Mouse (Mus musculus): ENCODE results near the gene Tnks1bp1. TPM values are rescaled to one million over a fixed set of nuclear protein-coding genes. Genes with fewer than 3 reads are reported as not detected.

Tnks1bp1 gene
- total and polyA plus RNA-seq, 3 experiments: 1.5 to 7.5 (median 3.9) TPM

DNA sequence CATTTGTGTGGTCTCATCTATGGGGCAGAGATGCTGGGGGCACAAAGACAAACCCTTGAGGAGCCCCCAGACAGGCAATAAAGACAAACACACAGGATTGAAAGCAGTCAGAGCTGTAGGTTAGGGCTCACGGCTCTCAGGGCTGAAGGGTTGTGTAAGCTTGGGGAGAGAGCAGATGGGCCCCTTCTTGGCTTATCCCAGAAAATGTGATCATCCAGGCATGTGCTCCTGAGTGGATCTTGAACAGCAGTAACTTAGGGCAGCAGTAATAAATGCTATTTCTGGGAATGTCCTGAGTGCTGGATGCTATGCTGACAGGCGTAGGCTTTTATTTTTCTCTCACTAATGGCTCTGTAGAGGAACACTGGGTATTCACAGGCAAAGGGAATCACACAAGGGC lies 20.8 kb downstream of the Tnks1bp1 start:
- TF ChIP-seq RAD21 (IDR thresholded peaks at IDR 0.05; ENCODE audit: low read depth, low read length) (no peak), RCOR1 (conservative IDR thresholded peaks at IDR 0.05; ENCODE audit: low read depth, low read length) (no peak), ELF1 (IDR thresholded peaks at IDR 0.05; ENCODE audit: low read depth, low read length) (no peak), ZC3H11A (IDR thresholded peaks at IDR 0.05; ENCODE audit: low read depth, low read length) (no peak), TBP (conservative IDR thresholded peaks at IDR 0.05; ENCODE audit: low read depth, low read length) (no peak)
- dilution Hi-C loops (cut with MboI; ENCODE audit: extremely low pct_ligation_motif_present, extremely low pct_unique_long_range_greater_than_20kb, low sequenced_read_pairs): no loop called here
- Histone ChIP-seq H3K9ac (ENCODE audit: insufficient read depth, low read depth) (no peak overlapping the region), H3K36me3 (replicated peaks in 1 of 2; ENCODE audit: control insufficient read depth in 1 of 2, insufficient read depth in 1 of 2, low read length in 1 of 2) (peaks cover 0 to 6% of the 10 kb centered on the region in 2 experiments), H3K27ac (ENCODE audit: insufficient read depth, low read depth) (no peak overlapping the region), H3K27me3 (replicated peaks) (no peaks in the 10 kb centered on the region), H3K4me2 (ENCODE audit: insufficient read depth, low read depth, poor library complexity, severe bottlenecking) (no peak overlapping the region), H3K4me1 (ENCODE audit: control insufficient read depth in 1 of 2, insufficient read depth in 2 of 2) (no peaks in the 10 kb centered on the region), H3K79me2 (replicated peaks; ENCODE audit: control insufficient read depth, extremely low read depth, insufficient read depth, poor library complexity, severe bottlenecking) (no peaks in the 10 kb centered on the region), H3K9me3 (replicated peaks; ENCODE audit: low read length) (no peaks in the 10 kb centered on the region), H3K4me3 (replicated peaks in 1 of 3; ENCODE audit: low read depth in 2 of 3, low read length in 2 of 3, poor library complexity in 1 of 3) (no peak overlapping the region)
- DNase-seq (ENCODE audit: extremely low read depth): no peak
- in situ Hi-C loops (cut with MboI; ENCODE audit: low pct_ligation_motif_present, low pct_unique_long_range_greater_than_20kb, low sequenced_read_pairs): no loop called here

DNA sequence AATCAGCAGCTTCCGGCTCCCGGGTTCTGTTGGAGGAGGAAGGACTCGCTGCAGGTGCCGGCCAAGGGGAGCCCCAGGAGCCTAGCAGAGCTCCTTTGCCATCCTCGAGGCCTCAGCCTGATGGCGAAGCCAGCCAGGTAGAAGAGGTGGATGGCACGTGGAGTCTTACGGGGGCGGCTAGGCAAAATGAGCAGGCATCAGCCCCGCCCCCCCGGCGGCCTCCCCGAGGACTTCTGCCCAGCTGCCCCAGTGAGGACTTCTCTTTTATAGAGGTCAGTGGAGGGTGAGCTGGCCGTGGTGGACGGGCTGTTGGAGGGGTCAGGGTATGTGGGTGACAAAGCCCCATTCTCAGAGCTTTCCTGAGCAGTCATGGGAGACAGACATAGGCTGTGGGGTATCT lies 22.3 kb downstream of the Tnks1bp1 start:
- no peaks in the 10 kb centered on the region for H3K9me3 ChIP-seq (replicated peaks; ENCODE audit: low read length)
- H3K4me2 ChIP-seq (ENCODE audit: insufficient read depth, low read depth, poor library complexity, severe bottlenecking): no peak overlapping the region
- dilution Hi-C loops (cut with MboI; ENCODE audit: extremely low pct_ligation_motif_present, extremely low pct_unique_long_range_greater_than_20kb, low sequenced_read_pairs): no loop called here
- H3K36me3 ChIP-seq (replicated peaks in 1 of 2; ENCODE audit: control insufficient read depth in 1 of 2, insufficient read depth in 1 of 2, low read length in 1 of 2): peaks cover 0 to 5% of the 10 kb centered on the region in 2 experiments
- no peaks in the 10 kb centered on the region for H3K27me3 ChIP-seq (replicated peaks)
- no peak for DNase-seq (ENCODE audit: extremely low read depth)
- TF ChIP-seq JUN (IDR thresholded peaks at IDR 0.05; ENCODE audit: insufficient read depth, low read depth, low read length): no peak
- TF ChIP-seq UBTF (IDR thresholded peaks at IDR 0.05; ENCODE audit: low read depth, low read length): no peak
- TF ChIP-seq USF1 (IDR thresholded peaks at IDR 0.05; ENCODE audit: low read depth, low read length): no peak
- no peak for TF ChIP-seq USF2 (conservative IDR thresholded peaks at IDR 0.05; ENCODE audit: low read depth, low read length)
- no peak for TF ChIP-seq TCF12 (IDR thresholded peaks at IDR 0.05; ENCODE audit: low read depth, low read length)
- H3K4me1 ChIP-seq (ENCODE audit: control insufficient read depth in 1 of 2, insufficient read depth in 2 of 2): no peaks in the 10 kb centered on the region
- H3K4me3 ChIP-seq (replicated peaks in 1 of 3; ENCODE audit: low read depth in 2 of 3, low read length in 2 of 3, poor library complexity in 1 of 3): no peak overlapping the region
- H3K79me2 ChIP-seq (replicated peaks; ENCODE audit: control insufficient read depth, extremely low read depth, insufficient read depth, poor library complexity, severe bottlenecking): no peaks in the 10 kb centered on the region
- H3K9ac ChIP-seq (ENCODE audit: insufficient read depth, low read depth): no peak overlapping the region
- no peak overlapping the region for H3K27ac ChIP-seq (ENCODE audit: insufficient read depth, low read depth)
- in situ Hi-C loops (cut with MboI; ENCODE audit: low pct_ligation_motif_present, low pct_unique_long_range_greater_than_20kb, low sequenced_read_pairs): no loop called here

DNA sequence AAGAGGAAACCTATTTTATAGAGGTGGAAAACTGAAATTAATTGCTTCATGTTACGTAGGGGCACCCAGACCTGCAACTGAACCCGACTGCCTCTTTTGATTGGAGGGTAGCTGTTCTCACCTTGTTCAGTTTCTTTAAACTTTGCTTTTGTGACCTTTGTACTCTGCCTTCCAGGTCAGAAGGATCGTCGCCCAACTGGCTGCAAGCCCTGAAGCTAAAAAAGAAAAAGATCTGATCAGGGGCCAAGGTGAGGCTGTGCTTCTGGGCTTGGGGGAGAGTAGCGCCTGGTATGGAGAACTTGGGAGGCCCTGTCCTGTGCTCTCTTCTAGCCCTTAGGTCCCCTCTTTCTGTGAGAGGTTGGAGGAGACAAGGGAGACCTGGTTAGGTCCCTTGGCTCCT lies 24.1 kb downstream of the Tnks1bp1 start:
- H3K4me1 ChIP-seq (ENCODE audit: control insufficient read depth in 1 of 2, insufficient read depth in 2 of 2): no peaks in the 10 kb centered on the region
- H3K36me3 ChIP-seq (replicated peaks in 1 of 2; ENCODE audit: control insufficient read depth in 1 of 2, insufficient read depth in 1 of 2, low read length in 1 of 2): peaks cover 0 to 5% of the 10 kb centered on the region in 2 experiments
- no peak overlapping the region for H3K27ac ChIP-seq (ENCODE audit: insufficient read depth, low read depth)
- dilution Hi-C loops (cut with MboI; ENCODE audit: extremely low pct_ligation_motif_present, extremely low pct_unique_long_range_greater_than_20kb, low sequenced_read_pairs): no loop called here
- H3K27me3 ChIP-seq (replicated peaks): no peaks in the 10 kb centered on the region
- no peak for TF ChIP-seq SMC3 (IDR thresholded peaks at IDR 0.05; ENCODE audit: low read depth, low read length)
- TF ChIP-seq TCF12 (IDR thresholded peaks at IDR 0.05; ENCODE audit: low read depth, low read length): no peak
- TF ChIP-seq MEF2A (IDR thresholded peaks at IDR 0.05; ENCODE audit: borderline replicate concordance, low read depth, low read length): no peak
- TF ChIP-seq PAX5 (IDR thresholded peaks at IDR 0.05; ENCODE audit: low read length): no peak
- no peak for TF ChIP-seq ETS1 (conservative IDR thresholded peaks at IDR 0.05; ENCODE audit: low read depth, low read length)
- TF ChIP-seq ZNF384 (IDR thresholded peaks at IDR 0.05; ENCODE audit: low read depth, low read length): no peak
- no peak for TF ChIP-seq BHLHE40 (IDR thresholded peaks at IDR 0.05; ENCODE audit: low read depth, low read length)
- TF ChIP-seq JUND (conservative IDR thresholded peaks at IDR 0.05; ENCODE audit: low read depth, low read length): no peak
- TF ChIP-seq CHD1 (IDR thresholded peaks at IDR 0.05; ENCODE audit: low read depth, low read length): no peak
- in situ Hi-C loops (cut with MboI; ENCODE audit: low pct_ligation_motif_present, low pct_unique_long_range_greater_than_20kb, low sequenced_read_pairs): no loop called here
- DNase-seq (ENCODE audit: extremely low read depth): no peak
- H3K4me2 ChIP-seq (ENCODE audit: insufficient read depth, low read depth, poor library complexity, severe bottlenecking): no peak overlapping the region
- H3K79me2 ChIP-seq (replicated peaks; ENCODE audit: control insufficient read depth, extremely low read depth, insufficient read depth, poor library complexity, severe bottlenecking): no peaks in the 10 kb centered on the region
- H3K9me3 ChIP-seq (replicated peaks; ENCODE audit: low read length): no peaks in the 10 kb centered on the region
- no peak overlapping the region for H3K4me3 ChIP-seq (replicated peaks in 1 of 3; ENCODE audit: low read depth in 2 of 3, low read length in 2 of 3, poor library complexity in 1 of 3)
- no peak overlapping the region for H3K9ac ChIP-seq (ENCODE audit: insufficient read depth, low read depth)
